Mouse (Mus musculus): ENCODE data around the gene Cdhr4. TPM values are rescaled to one million over a fixed set of nuclear protein-coding genes. Genes with fewer than 3 reads are reported as not detected.
A peak's percentile ranks its signal among the peaks of the same experiment; 100 is the strongest.

Gene Cdhr4
- polyA plus RNA-seq, 1 experiment from 2014 or later = 9.6 TPM

DNA sequence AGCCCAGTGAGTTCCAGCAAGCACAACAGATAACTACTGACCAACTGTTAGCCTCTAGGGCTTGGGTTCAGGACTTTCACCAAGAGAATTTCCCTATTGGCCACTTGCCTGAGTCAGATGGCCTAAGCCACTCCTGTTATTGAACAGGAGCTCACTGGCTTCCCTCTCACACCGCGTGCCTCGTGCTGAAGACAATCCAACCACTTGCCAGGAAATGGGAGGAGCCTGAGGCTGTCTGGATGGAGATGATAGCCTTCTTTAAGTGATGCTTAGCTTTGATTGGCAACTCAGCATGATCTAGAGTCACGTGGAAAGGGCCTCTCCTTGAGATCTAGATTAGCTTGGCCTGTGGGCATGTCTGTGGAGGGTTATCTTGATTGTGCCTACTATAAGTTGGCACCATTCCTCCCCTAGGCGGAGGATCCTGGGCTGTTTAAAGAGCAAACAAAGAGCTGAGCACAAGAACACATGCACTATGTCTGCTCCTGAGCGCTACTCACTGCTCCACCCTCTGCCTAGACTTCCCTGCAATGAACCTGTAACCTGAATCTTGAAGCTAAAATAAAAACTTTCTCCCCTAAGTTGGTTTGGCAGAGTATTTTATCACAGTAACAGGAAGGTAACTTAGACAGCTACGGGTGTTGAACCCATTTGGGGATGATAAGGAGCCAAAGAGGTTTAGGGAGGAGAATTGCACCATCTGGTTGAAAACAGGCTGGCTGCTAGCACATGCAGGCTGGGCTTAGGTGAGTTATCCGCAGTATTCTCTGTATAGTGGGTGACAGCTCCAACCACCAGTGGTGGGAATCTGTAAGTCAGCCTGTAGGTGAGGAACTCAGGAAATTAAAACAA lies 20.4 kb upstream of the Cdhr4 start:
- Histone ChIP-seq H3K9ac (ENCODE audit: low read depth, low read length) (no peak overlapping the region), H3K4me3 (ENCODE audit: low read length) (no peak overlapping the region), H3K27ac (ENCODE audit: low read depth, low read length) (no peak overlapping the region), H3K4me2 (replicated peaks; ENCODE audit: low read depth, low read length) (no peak overlapping the region), H3K9me3 (ENCODE audit: control insufficient read depth, low read length) (no peaks in the 10 kb centered on the region), H3K4me1 (ENCODE audit: control insufficient read depth, insufficient read depth, low read length) (peaks cover 4% of the 10 kb centered on the region; the same call in 1 of the 2 replicates), H3K36me3 (ENCODE audit: control insufficient read depth, insufficient read depth, low read length) (peaks cover 25% of the 10 kb centered on the region), H3K27me3 (ENCODE audit: control insufficient read depth, insufficient read depth, low read length) (no peaks in the 10 kb centered on the region)
- 67% methylated on average over 8 of the region's 8 CpGs for WGBS
- no peak for ATAC-seq (ENCODE audit: low FRiP score, low TSS enrichment)

DNA sequence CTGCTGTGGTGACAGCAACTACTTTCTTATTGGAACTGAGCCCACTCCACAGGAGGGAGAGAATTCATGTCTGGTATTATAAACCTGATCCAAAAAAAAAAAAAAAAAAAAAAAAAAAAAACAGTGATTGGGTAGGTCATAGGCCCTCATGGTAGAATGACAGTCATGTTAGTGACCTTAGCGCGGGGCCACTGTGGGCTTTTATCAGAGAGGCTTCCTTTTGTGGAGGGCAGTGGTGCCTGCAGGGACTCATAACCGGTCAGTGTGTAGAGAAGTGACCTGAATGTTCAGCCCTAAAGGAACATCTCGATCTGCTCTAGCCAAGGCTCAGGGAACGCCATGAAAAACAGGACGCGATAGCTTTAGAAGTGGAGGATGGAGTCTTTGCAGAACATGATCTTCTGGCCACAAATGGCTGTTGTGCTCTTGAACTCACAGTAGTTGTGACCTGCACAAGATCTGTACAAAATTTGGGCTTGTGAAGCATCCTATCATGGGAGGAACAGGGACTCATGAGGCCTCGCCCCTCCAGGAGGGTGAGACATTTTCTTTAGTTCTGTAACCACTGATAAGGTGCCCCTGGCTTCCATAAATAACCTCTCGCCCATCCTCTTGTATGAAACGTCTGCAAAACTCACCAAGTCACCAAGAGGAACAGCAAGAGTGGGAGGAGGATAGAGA lies 17.7 kb upstream of the Cdhr4 start:
- 80% methylated on average over 10 of the region's 10 CpGs for WGBS
- Histone ChIP-seq H3K27ac (ENCODE audit: low read depth, low read length) (no peak overlapping the region), H3K9me3 (ENCODE audit: control insufficient read depth, low read length) (no peaks in the 10 kb centered on the region), H3K4me3 (ENCODE audit: low read length) (no peak overlapping the region), H3K36me3 (ENCODE audit: control insufficient read depth, insufficient read depth, low read length) (peaks cover 17% of the 10 kb centered on the region; the same call in 1 of the 2 replicates), H3K27me3 (ENCODE audit: control insufficient read depth, insufficient read depth, low read length) (no peaks in the 10 kb centered on the region), H3K4me1 (ENCODE audit: control insufficient read depth, insufficient read depth, low read length) (peaks cover 4% of the 10 kb centered on the region; the same call in 1 of the 2 replicates), H3K9ac (ENCODE audit: low read depth, low read length) (no peak overlapping the region), H3K4me2 (replicated peaks; ENCODE audit: low read depth, low read length) (no peak overlapping the region)
- no peak for ATAC-seq (ENCODE audit: low FRiP score, low TSS enrichment)

DNA sequence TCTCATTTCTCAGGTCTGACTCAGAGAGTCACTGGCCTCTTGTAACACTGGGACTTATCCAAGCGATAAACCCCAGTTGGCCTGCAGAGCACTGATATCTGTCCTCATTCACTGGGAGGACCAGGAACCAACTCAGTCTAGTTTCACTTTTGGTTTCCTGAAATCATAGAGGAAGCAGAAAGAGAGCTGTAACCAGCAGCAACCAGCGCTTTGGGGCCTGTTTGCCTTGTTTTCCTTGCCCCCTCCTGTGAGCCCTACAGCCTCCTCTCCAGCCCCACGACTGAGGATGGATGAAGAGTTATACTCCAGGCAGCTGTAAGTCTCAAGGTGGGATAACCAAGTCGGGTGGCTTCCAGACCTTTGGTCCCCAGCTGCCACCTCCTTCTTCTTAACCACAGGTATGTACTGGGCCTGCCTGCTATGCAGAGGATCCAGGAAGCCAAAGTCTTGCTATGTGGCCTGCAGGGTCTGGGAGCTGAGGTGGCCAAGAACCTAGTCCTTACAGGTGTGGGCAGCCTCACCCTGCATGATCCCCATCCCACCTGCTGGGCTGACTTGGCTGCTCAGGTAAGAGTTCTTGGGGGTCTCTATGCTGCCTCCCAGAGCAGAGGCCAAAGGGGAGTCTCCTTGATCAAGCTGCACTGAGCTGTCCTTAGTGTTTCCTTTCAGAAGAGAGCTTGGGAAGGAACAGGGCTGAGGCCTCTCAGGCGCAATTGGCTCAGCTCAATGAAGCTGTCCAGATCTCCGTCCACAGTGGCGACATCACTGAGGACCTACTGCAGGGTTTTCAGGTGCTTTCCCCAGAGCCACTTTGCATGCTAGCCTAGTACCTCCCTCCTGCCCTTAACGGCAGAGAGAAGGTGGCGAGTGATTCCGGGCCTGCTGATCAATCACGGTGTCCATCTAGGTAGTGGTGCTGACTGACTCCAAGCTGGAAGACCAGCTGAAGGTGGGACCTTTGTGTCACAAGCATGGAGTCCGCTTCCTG lies 16.6 kb upstream of the Cdhr4 start, which contains the start of gene Uba7:
Gene Uba7, plus strand, starts transcription at position 107 of the 988 bp plus-strand sequence.
- Histone ChIP-seq H3K4me2 (replicated peaks; ENCODE audit: low read depth, low read length) (peak within 1 kb of the TSS; percentile 8; the same call in 1 of the 2 replicates), H3K27me3 (ENCODE audit: control insufficient read depth, insufficient read depth, low read length) (no peaks in the 10 kb centered on the region), H3K9me3 (ENCODE audit: control insufficient read depth, low read length) (no peaks in the 10 kb centered on the region), H3K4me1 (ENCODE audit: control insufficient read depth, insufficient read depth, low read length) (peaks cover 5% of the 10 kb centered on the region), H3K9ac (ENCODE audit: low read depth, low read length) (no peak within 1 kb of the TSS), H3K36me3 (ENCODE audit: control insufficient read depth, insufficient read depth, low read length) (peaks cover 16% of the 10 kb centered on the region; the same call in 1 of the 2 replicates), H3K4me3 (ENCODE audit: low read length) (no peak within 1 kb of the TSS), H3K27ac (ENCODE audit: low read depth, low read length) (peak within 1 kb of the TSS; percentile 34; the same call in 1 of the 2 replicates)
- 71% methylated on average over 12 of the region's 12 CpGs for whole genome bisulfite sequencing
- ATAC-seq (ENCODE audit: low FRiP score, low TSS enrichment) = no peak

DNA sequence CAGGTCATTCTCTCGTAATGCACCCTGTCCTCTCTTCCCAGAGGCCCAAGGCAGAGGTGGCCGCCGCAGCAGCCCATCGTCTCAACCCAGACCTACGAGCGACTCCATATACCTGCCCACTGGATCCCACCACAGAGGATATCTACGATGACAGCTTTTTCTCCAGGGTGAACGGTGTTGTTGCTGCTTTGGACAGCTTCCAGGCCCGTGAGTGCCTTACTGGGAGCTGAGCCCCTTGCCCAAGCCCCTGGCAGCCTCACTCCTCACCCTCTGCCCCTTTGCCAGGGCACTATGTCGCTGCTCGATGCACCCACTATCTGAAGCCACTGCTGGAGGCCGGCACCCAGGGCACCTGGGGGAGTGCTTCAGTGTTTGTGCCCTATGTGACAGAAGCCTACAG lies 13.5 kb upstream of the Cdhr4 start:
- Histone ChIP-seq H3K9me3 (ENCODE audit: control insufficient read depth, low read length) (no peaks in the 10 kb centered on the region), H3K9ac (ENCODE audit: low read depth, low read length) (no peak overlapping the region), H3K4me1 (ENCODE audit: control insufficient read depth, insufficient read depth, low read length) (peaks cover 35% of the 10 kb centered on the region), H3K36me3 (ENCODE audit: control insufficient read depth, insufficient read depth, low read length) (0 out of 2 replicates have a peak, but pooled peaks cover 2% of the 10 kb centered on the region), H3K27ac (ENCODE audit: low read depth, low read length) (no peak overlapping the region), H3K4me3 (ENCODE audit: low read length) (no peak overlapping the region), H3K4me2 (replicated peaks; ENCODE audit: low read depth, low read length) (no peak overlapping the region), H3K27me3 (ENCODE audit: control insufficient read depth, insufficient read depth, low read length) (no peaks in the 10 kb centered on the region)
- WGBS = 92% methylated on average over 12 of the region's 12 CpGs
- ATAC-seq (ENCODE audit: low FRiP score, low TSS enrichment) = no peak

DNA sequence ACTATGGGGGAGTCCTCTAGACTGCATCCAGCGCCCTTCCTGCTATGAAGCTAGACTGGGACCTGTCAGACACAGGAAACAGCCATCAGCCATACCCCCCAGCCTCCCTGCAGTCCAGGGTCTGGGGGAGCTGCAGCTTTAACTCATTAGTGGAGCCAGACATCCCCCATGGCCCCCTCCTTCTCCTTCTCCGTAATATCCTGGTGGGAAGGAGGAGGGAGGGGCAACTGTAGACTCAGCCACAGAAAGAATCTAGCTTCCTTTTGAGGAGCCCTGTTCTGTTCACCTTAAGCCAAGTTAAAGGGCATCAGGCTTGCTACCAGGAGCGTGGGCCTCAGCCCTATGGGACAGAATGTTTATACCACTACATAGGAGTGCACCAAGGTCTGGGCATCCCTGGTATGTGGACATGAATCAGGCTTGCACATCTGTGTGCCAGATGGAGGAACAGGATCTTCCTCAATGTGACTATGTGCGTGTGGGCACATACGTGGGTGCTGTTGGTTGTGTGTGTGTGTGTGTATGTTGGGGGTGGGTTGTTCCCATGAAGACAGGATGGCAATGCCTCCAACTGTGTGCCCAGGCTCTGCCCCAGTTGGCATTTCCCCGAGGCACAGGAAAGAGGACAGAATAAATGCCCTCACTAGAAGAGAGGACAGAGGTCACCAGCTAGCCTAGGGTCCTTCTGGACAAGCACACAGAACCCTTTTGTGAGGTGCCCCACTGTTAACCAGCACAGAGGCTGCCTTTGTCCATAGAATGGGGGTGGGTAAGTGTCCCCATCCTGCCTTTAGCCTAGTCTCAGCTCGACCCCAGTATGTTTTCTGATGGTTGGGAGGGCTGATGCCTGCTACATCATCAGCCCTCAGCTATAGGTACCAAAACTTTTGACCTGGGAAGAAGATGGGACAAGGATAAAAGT lies 10.4 kb upstream of the Cdhr4 start:
- peak overlapping the region; percentile 45 for H3K4me2 ChIP-seq (replicated peaks; ENCODE audit: low read depth, low read length)
- peak; percentile 37; the same call in 1 of the 2 replicates for ATAC-seq (ENCODE audit: low FRiP score, low TSS enrichment)
- peak overlapping the region; percentile 37 for H3K4me3 ChIP-seq (ENCODE audit: low read length)
- 33% methylated on average over 6 of the region's 7 CpGs for WGBS
- peaks cover 38% of the 10 kb centered on the region for H3K4me1 ChIP-seq (ENCODE audit: control insufficient read depth, insufficient read depth, low read length)
- H3K27me3 ChIP-seq (ENCODE audit: control insufficient read depth, insufficient read depth, low read length) = no peaks in the 10 kb centered on the region
- H3K9me3 ChIP-seq (ENCODE audit: control insufficient read depth, low read length) = no peaks in the 10 kb centered on the region
- H3K9ac ChIP-seq (ENCODE audit: low read depth, low read length) = peak overlapping the region; percentile 79
- H3K36me3 ChIP-seq (ENCODE audit: control insufficient read depth, insufficient read depth, low read length) = peaks cover 5% of the 10 kb centered on the region; the same call in 1 of the 2 replicates
- H3K27ac ChIP-seq (ENCODE audit: low read depth, low read length) = peak overlapping the region; percentile 100

DNA sequence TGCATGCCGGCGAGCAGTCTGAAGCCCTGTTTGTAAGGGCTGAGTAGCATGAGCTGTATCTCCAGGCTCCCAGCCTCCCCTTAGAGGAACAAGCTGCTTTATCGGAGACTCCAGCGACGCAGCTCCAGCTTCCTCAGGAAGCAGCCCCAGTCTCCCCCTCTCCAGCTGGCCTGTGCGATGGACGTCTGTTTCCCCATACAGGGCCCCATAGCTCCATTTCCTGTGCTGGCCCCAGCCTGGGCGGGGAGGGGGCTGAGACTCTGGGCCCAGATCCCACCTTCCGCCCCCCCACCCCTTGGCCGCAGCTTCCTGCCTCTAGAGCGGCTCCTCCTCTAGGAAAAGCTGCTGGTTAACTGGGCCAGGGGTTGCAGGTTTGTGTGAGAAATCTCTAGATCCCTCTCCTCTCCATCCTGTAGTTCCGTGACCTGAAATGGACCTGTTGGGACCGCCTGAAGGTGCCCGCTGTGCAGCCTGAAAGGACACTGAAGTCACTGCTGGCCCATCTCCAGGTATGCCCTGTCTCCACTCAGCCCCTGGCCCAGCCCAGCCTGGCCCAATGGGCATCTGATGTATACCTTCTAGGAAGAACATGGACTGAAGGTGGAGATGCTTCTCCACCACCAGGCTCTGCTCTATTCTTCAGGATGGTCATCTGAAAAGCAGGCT lies 9.5 kb upstream of the Cdhr4 start, which contains the start of gene Gm20661:
Gene Gm20661, plus strand, starts transcription at position 378 of the 666 bp plus-strand sequence.
- Histone ChIP-seq H3K27ac (ENCODE audit: low read depth, low read length) (peak within 1 kb of the TSS; percentile 100), H3K4me3 (ENCODE audit: low read length) (peak within 1 kb of the TSS; percentile 53), H3K9me3 (ENCODE audit: control insufficient read depth, low read length) (no peaks in the 10 kb centered on the region), H3K4me2 (replicated peaks; ENCODE audit: low read depth, low read length) (peak within 1 kb of the TSS; percentile 45), H3K9ac (ENCODE audit: low read depth, low read length) (peak within 1 kb of the TSS; percentile 79), H3K36me3 (ENCODE audit: control insufficient read depth, insufficient read depth, low read length) (peaks cover 5% of the 10 kb centered on the region; the same call in 1 of the 2 replicates), H3K4me1 (ENCODE audit: control insufficient read depth, insufficient read depth, low read length) (peaks cover 40% of the 10 kb centered on the region), H3K27me3 (ENCODE audit: control insufficient read depth, insufficient read depth, low read length) (no peaks in the 10 kb centered on the region)
- ATAC-seq (ENCODE audit: low FRiP score, low TSS enrichment) = peak; percentile 74
- WGBS = 3% methylated on average over 14 of the region's 14 CpGs

DNA sequence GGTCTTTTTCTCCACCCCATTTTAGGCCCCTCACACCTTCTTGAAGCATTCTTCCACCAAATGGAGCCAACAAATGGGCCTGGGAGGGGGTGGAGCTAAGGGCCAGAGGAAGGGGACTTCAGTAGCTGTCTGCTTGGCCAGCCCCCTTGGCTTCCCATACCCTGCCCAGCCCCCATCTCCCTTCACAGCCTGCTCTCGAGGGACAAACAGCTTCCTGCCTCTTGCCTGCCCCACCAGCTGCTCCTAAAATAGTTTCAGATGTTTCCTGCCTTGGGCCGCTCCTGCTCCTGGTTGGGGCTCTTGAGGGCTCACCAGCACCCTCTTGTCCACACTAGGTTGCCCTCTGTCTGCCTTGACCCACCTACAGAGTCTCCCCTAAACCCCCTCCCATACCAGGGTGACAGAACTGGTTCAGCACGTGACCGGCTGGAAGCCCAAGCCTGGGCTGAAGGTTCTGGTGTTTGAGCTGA lies 8.8 kb upstream of the Cdhr4 start:
- WGBS = 5% methylated on average over 4 of the region's 4 CpGs
- H3K4me2 ChIP-seq (replicated peaks; ENCODE audit: low read depth, low read length) = peak overlapping the region; percentile 45
- H3K4me3 ChIP-seq (ENCODE audit: low read length) = peak overlapping the region; percentile 53
- H3K27ac ChIP-seq (ENCODE audit: low read depth, low read length) = peak overlapping the region; percentile 100
- peaks cover 40% of the 10 kb centered on the region for H3K4me1 ChIP-seq (ENCODE audit: control insufficient read depth, insufficient read depth, low read length)
- ATAC-seq (ENCODE audit: low FRiP score, low TSS enrichment) = peak; percentile 60
- H3K9me3 ChIP-seq (ENCODE audit: control insufficient read depth, low read length) = no peaks in the 10 kb centered on the region
- peak overlapping the region; percentile 79; the same call in 1 of the 2 replicates for H3K9ac ChIP-seq (ENCODE audit: low read depth, low read length)
- no peaks in the 10 kb centered on the region for H3K27me3 ChIP-seq (ENCODE audit: control insufficient read depth, insufficient read depth, low read length)
- H3K36me3 ChIP-seq (ENCODE audit: control insufficient read depth, insufficient read depth, low read length) = peaks cover 5% of the 10 kb centered on the region; the same call in 1 of the 2 replicates

Measured in kidney, embryonic 14.5 days (tissue).